Mouse (Mus musculus) heart, adult 2 months (tissue): ENCODE measurements around the gene 4930544D05Rik.

ENCODE experiments used
- CTCF ChIP-seq: fragments of 200-600 bp; IDR thresholded peaks from 2 replicates; pipeline ENCODE4 v1.8.1; 2022; ENCODE audit warnings: antibody characterized with exemption, mild to moderate bottlenecking, moderate library complexity
- EP300 ChIP-seq: fragments of 200-500 bp; IDR thresholded peaks from 2 replicates; pipeline ENCODE4 v1.6.1; 2011; ENCODE audit warnings: low read depth, low read length, control low read depth; ENCODE audit not compliant: insufficient read depth
- POLR2A ChIP-seq: fragments of 200-500 bp; IDR thresholded peaks from 2 replicates; pipeline ENCODE4 v1.6.1; 2011; ENCODE audit warnings: mild to moderate bottlenecking, low read depth, low read length, control low read depth; ENCODE audit not compliant: insufficient read depth

DNA sequence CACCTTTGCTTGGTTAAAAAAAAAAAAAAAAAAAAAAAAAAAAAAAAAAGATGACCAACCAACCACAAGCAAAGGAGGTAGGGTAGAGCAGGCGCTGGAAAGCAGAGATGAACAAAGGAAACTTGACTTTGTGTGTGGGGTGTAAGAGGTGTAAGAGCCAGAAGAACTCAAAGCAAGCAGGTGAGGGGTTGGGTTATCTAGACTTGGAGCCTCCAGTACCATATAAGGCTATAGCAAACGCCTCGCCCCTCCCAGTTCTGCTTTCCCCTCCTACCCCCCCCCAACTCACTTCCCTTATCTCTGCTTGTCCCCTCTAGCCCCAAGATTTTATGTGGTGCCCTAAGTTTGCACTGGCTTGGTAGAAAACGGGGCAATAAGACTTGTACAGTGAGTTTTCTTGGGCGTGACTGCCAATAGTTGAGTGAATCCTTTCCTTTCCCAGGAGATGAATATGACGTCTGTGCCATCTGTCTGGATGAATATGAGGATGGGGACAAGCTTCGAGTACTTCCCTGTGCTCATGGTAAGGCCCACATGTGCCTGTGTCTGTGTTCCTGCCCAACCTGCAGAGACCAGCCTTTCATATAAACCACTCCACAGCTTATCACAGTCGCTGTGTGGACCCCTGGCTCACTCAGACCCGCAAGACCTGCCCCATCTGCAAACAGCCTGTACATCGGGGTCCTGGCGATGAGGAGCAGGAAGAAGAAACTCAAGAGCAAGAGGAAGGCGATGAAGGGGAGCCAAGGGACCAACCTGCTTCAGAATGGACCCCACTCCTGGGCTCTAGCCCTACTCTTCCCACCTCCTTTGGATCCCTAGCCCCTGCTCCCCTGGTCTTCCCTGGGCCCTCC, 34.9 kb downstream of the 4930544D05Rik start:
- TF ChIP-seq CTCF, result no peak
- 0 out of 2 replicates have a peak, but pooled peaks have one; percentile 13 for TF ChIP-seq POLR2A
- no peak for TF ChIP-seq EP300
